Mouse (Mus musculus) hindbrain, embryonic 12.5 days (tissue): ENCODE data around the gene Mprip. TPM values are rescaled to one million over a fixed set of nuclear protein-coding genes. Genes with fewer than 3 reads are reported as not detected.
"Not testable (repeated sequence)": the region's sequence is repeated elsewhere in the genome, so short reads cannot be mapped to it uniquely, and the experiment has no call there.

Source experiments
- ATAC-seq: fragments of 200-750 bp; cut with Nextera tagmentation; 2 replicates; pipeline ENCODE4 v1.8.0; 2017; ENCODE audit warnings: moderate TSS enrichment; ENCODE audit not compliant: low FRiP score
- H3K27ac ChIP-seq: fragments of 300-500 bp; sonication (generic); 2 replicates; pipeline ENCODE4 v1.5.1; 2016; ENCODE audit warnings: mild to moderate bottlenecking
- H3K27me3 ChIP-seq: fragments of 300-500 bp; sonication (generic); 2 replicates; pipeline ENCODE4 v1.6.1; 2016; ENCODE audit warnings: mild to moderate bottlenecking
- H3K36me3 ChIP-seq: fragments of 300-500 bp; sonication (generic); 2 replicates; pipeline ENCODE4 v1.6.1; 2016; ENCODE audit warnings: mild to moderate bottlenecking
- H3K4me1 ChIP-seq: fragments of 300-500 bp; sonication (generic); 2 replicates; pipeline ENCODE4 v1.6.1; 2016
- H3K4me2 ChIP-seq: fragments of 300-500 bp; sonication (generic); replicated peaks from 2 replicates; pipeline ENCODE4 v1.6.1; 2016; ENCODE audit warnings: mild to moderate bottlenecking
- H3K4me3 ChIP-seq: fragments of 300-500 bp; sonication (generic); 2 replicates; pipeline ENCODE4 v1.5.1; 2016; ENCODE audit warnings: mild to moderate bottlenecking
- H3K9ac ChIP-seq: fragments of 300-500 bp; sonication (generic); 2 replicates; pipeline ENCODE4 v1.6.1; 2016; ENCODE audit warnings: mild to moderate bottlenecking, moderate library complexity
- H3K9me3 ChIP-seq: fragments of 300-500 bp; sonication (generic); replicated peaks from 2 replicates; pipeline ENCODE4 v1.6.1; 2016; ENCODE audit warnings: mild to moderate bottlenecking
- WGBS: fragments of 180-500 bp; shearing (Covaris S2); methylation state at CpG from one replicate; pipeline ENCODE4 v1.1.7; 2016; 5-methylcytosine and 5-hydroxymethylcytosine counted together
- polyA plus RNA-seq: library from polyadenylated mRNA; unstranded; fragments of >200 nt; fragmentation: Nextera tagmentation; extraction: Ambion mirVana; gene quantifications from 2 replicates; pipeline ENCODE4 v1.2.1, GENCODE M21; 2016

Gene Mprip
- polyA plus RNA-seq = 104 and 113 TPM in 2 replicates

DNA sequence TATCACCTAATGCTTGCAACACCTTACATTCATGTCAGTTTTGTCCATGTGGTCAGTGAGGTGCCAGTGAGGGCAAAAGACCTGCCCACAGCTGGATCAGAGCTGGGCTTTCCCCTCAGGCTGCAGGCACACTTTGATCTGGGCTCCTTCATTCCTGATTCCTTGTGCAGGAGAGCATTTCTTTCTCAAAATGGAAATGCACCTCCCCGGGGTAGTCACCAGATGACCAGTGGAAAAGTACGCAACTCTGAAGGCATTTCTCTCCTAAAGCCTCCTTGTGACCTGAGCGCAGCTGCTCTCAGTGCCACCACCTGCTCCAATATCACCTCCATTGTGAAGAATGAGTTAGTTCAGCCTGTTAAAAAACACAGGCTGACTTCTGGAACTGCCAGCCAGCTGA is at the start of gene Mprip:
Gene Mprip, plus strand, starts transcription at position 301 of the 400 bp plus-strand sequence.
- Histone ChIP-seq H3K9ac (peak within 1 kb of the TSS; percentile 92), H3K4me1 (peaks cover 33% of the 10 kb centered on the region), H3K27ac (peak within 1 kb of the TSS; percentile 90), H3K4me2 (peak within 1 kb of the TSS; percentile 62), H3K9me3 (no peaks in the 10 kb centered on the region), H3K27me3 (no peaks in the 10 kb centered on the region; the same call in 1 of the 2 replicates), H3K36me3 (no peaks in the 10 kb centered on the region), H3K4me3 (peak within 1 kb of the TSS; percentile 68)
- 53% methylated on average over 3 of the region's 3 CpGs for WGBS
- no peak for ATAC-seq

DNA sequence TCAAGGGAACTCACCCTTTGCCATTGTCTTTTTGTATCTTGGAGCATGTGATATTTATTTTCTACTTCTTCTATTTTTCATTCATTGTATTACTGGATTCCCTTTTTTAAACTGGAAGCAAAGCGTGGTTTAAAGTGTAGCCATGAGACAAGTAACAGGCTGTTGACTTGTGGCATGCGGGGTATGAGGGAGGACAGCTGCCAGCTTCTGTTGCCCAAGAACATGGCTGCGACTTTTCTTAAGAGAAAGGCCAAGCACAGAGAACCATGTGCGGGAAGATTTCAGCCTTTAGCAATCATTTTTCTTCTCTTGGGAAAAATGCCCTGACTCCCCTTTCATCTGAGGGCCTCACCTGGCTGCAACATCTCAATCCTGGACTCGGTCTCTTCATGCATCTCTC is 49.5 kb upstream of the Mprip start:
- no peak overlapping the region for H3K9ac ChIP-seq
- no peaks in the 10 kb centered on the region for H3K4me1 ChIP-seq
- no peaks in the 10 kb centered on the region for H3K9me3 ChIP-seq
- no peaks in the 10 kb centered on the region for H3K36me3 ChIP-seq
- no peak overlapping the region for H3K27ac ChIP-seq
- WGBS = 88% methylated on average over 5 of the region's 5 CpGs
- no peaks in the 10 kb centered on the region for H3K27me3 ChIP-seq
- no peak overlapping the region for H3K4me3 ChIP-seq
- ATAC-seq = no peak
- H3K4me2 ChIP-seq = no peak overlapping the region

DNA sequence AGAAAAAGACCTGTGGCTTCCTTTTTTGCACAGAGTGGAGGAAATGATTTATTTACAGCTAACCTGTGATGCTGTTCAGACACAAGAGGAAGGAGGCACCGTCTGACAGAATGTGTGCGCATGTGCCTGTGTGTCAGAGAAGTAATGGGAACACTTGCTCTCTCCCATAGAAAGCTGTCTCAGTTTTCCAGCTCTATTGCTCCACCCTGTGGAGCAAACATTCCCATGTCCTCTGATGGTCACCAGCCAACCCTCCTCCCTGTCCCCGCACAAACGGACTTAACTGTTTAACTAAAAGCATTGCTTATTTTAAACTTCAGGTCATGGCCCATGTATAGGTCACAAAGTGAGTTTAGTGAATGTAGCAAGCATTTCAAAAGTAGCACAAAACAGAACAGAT is 47.0 kb upstream of the Mprip start:
- H3K27me3 ChIP-seq = no peaks in the 10 kb centered on the region; the same call in 1 of the 2 replicates
- H3K4me3 ChIP-seq = no peak overlapping the region
- no peaks in the 10 kb centered on the region for H3K36me3 ChIP-seq
- H3K27ac ChIP-seq = no peak overlapping the region
- H3K9me3 ChIP-seq = no peaks in the 10 kb centered on the region
- H3K9ac ChIP-seq = no peak overlapping the region
- H3K4me1 ChIP-seq = no peaks in the 10 kb centered on the region
- no peak overlapping the region for H3K4me2 ChIP-seq
- WGBS = 58% methylated on average over 4 of the region's 4 CpGs
- ATAC-seq = no peak

DNA sequence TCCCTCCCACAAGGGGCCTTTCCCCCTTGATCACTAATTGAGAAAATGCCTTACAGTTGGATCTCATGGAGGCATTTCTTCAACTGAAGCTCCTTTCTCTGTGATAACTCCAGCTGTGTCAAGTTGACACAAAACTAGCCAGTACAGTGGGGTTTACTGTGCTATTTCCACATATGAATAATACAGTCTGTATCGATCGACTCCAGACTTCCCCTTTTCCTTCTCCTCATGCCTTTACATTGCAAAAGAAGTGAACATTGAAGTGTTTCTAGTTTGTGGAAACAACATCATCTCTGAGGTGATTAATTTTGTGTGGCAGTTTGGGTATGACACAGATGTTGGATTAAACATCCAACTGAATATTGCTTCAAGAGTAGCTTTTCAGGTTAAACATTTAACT is 44.1 kb upstream of the Mprip start:
- H3K36me3 ChIP-seq, H3K27ac ChIP-seq, H3K27me3 ChIP-seq, H3K9me3 ChIP-seq, ATAC-seq, H3K4me2 ChIP-seq, H3K9ac ChIP-seq, H3K4me1 ChIP-seq, H3K4me3 ChIP-seq: not testable (repeated sequence)
- 88% methylated on average over 2 of the region's 2 CpGs for WGBS

DNA sequence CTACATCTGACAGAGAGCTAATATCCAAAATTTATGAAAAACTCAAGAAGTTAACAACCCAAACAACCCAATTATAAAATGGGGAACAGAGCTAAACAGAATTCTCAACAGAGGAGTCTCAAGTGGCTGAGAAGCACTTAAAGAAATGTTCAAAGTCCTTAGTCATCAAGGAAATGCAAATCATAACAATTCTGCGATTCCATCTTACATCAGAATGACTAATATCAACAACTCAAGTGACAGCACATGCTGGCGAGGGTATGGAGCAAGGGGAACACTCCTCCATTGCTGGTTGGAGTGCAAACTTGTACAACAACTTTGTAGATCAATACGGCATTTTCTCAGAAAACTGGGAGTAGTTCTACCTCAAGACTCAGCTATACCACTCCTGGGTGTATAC is 38.9 kb upstream of the Mprip start:
- Histone ChIP-seq H3K27ac (no peak overlapping the region), H3K27me3 (no peaks in the 10 kb centered on the region; the same call in 1 of the 2 replicates), H3K36me3 (no peaks in the 10 kb centered on the region), H3K9ac (no peak overlapping the region), H3K4me1 (no peaks in the 10 kb centered on the region), H3K4me3 (no peak overlapping the region), H3K4me2 (no peak overlapping the region), H3K9me3 (no peaks in the 10 kb centered on the region)
- ATAC-seq = no peak
- 80% methylated on average over 3 of the region's 3 CpGs for WGBS

DNA sequence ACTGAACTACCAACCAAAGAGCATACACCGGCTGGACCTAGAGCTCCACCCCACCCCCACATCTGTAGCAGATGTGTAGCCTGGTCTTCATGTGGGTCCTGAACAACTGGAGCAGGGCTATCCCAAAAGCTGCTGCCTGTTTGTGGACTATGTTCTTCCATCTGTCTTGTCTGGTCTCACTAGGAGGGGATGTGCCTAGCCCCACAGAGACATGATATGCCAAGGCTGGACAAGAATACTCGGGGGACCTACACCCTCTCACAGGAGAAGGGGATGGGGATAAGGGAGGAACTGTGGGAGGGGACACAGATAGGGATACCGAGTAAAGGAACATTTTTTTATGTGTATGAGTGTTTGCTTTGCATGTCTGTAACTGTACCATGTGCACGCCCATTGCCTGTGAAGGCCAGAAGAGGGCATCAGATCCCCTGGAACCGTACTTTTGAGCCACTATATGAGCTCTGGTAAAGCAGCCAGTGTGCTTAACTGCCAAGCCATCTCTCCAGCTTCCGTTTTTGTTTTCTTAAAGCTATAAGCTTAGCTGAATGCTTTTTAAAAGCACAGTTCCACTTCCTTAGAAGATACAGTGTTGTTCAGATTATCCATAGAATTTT is 37.0 kb upstream of the Mprip start:
- 40% methylated on average over 6 of the region's 6 CpGs for WGBS
- ATAC-seq = no peak
- H3K4me1 ChIP-seq = no peaks in the 10 kb centered on the region

DNA sequence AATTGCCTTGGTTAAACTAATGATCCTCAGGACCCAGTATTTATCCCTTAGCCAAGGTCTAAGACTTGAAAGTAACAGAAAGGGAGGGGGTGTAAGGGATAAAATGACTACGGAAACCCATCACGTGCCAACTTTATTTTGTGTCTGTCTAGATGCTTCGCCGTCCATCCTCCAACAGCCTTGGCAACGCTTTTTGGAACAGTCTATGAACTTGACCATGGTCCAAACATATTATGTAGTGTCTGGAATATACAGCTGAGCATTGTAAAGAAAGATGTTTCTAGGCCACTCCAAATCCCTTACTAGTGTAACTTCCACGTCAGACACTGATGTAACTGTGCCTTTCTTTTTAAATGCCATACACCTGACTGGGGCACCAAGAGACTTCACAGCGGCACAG is 34.9 kb upstream of the Mprip start:
- H3K4me3 ChIP-seq = no peak overlapping the region
- no peaks in the 10 kb centered on the region for H3K4me1 ChIP-seq
- no peaks in the 10 kb centered on the region for H3K9me3 ChIP-seq
- H3K27me3 ChIP-seq = no peaks in the 10 kb centered on the region
- no peaks in the 10 kb centered on the region for H3K36me3 ChIP-seq
- no peak for ATAC-seq
- H3K9ac ChIP-seq = no peak overlapping the region
- no peak overlapping the region for H3K27ac ChIP-seq
- WGBS = 88% methylated on average over 7 of the region's 7 CpGs
- no peak overlapping the region for H3K4me2 ChIP-seq

More for the DNA sequence above, 37.0 kb upstream of the Mprip start:
- no peak overlapping the region for H3K9ac ChIP-seq
- H3K4me3 ChIP-seq = no peak overlapping the region
- no peaks in the 10 kb centered on the region for H3K36me3 ChIP-seq
- no peak overlapping the region for H3K27ac ChIP-seq
- no peaks in the 10 kb centered on the region for H3K27me3 ChIP-seq
- no peak overlapping the region for H3K4me2 ChIP-seq
- H3K9me3 ChIP-seq = no peaks in the 10 kb centered on the region

DNA sequence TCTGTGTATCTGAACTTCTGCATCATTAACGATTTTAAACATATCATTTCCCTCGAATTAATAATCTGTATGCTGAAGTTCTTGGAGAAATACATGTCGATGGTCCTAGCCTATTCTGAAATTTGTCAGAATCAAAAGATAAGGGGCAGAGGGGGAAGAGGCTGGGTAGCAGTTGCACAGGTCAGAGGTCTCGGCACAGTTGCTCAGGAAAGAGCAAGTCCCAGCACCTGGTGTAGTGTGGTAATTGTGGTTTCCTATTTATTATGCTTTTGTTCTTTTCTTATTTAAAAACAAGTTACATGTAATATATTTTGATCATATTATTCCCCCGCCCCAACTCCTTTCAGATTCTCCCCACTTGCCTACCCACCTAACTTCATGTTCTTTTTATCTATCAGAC is 32.9 kb upstream of the Mprip start:
- H3K4me1 ChIP-seq = no peaks in the 10 kb centered on the region
- H3K27ac ChIP-seq = no peak overlapping the region
- no peaks in the 10 kb centered on the region for H3K9me3 ChIP-seq
- H3K36me3 ChIP-seq = no peaks in the 10 kb centered on the region
- WGBS = 83% methylated on average over 5 of the region's 5 CpGs
- H3K9ac ChIP-seq = no peak overlapping the region
- H3K4me3 ChIP-seq = no peak overlapping the region
- H3K27me3 ChIP-seq = no peaks in the 10 kb centered on the region
- H3K4me2 ChIP-seq = no peak overlapping the region
- ATAC-seq = no peak

DNA sequence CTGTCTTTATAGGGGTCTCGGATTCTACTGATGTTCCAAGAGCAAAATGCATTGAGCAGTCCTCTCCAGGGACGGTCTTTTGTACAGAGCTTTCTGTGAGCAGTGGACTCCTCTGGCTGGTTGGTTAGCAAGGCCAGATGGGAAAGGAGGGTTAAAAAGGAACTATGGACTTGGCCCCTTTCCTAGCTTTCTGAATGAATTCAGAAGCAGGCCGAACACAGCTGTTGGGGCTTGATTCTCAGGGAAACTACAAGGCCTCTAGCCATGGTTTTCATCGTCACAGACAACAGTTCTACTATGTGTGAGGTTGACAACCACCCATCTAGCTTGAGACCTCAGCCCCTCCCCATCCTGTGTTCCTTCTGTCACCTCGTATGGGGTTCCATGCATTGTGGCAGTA is 31.2 kb upstream of the Mprip start:
- Histone ChIP-seq H3K4me1 (no peaks in the 10 kb centered on the region), H3K36me3 (no peaks in the 10 kb centered on the region), H3K4me2 (no peak overlapping the region), H3K9me3 (no peaks in the 10 kb centered on the region), H3K9ac (no peak overlapping the region), H3K27ac (no peak overlapping the region), H3K4me3 (no peak overlapping the region), H3K27me3 (no peaks in the 10 kb centered on the region)
- 74% methylated on average over 5 of the region's 5 CpGs for WGBS
- no peak for ATAC-seq

DNA sequence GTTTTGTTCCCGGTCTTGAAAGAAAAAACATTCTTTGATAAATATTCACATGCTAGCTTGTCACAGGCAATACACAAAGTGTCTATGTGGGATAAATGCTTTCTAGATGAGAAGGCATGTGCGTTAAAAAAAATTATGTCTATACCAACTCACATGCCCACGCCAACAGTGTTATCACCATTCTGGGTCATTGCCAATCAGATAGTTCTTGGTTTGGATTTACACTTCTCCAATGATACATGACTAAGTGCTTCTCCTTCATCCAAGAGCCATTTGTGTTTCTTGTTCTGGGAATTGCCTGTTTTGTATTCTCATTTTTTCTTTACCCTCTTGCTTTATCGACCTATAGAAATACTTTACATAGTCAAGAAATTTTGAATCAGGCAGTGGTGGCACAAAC is 29.1 kb upstream of the Mprip start:
- Histone ChIP-seq H3K4me1 (no peaks in the 10 kb centered on the region), H3K27ac (no peak overlapping the region), H3K9ac (no peak overlapping the region), H3K9me3 (no peaks in the 10 kb centered on the region), H3K4me2 (no peak overlapping the region), H3K4me3 (no peak overlapping the region), H3K27me3 (no peaks in the 10 kb centered on the region), H3K36me3 (no peaks in the 10 kb centered on the region)
- no peak for ATAC-seq
- 86% methylated on average over 4 of the region's 4 CpGs for WGBS

DNA sequence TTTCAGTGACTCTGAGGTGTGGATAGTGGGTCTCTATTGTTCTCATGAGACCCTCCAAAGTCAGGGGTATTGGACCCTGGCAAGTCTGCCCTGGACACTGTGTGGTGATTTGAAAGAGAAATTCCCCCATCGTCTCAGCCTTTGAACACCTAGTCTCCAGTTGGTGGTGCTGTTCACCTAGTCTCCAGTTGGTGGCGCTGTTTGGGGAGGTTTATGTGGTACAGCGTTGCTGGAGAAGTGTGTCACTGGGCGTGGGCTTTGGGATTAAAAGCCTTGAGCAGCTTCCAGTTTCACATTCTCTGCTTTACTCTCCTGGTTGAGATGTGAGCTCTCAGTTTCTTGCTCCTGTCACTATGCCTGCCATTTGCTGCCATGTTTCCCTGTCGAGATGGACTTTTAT is 28.1 kb upstream of the Mprip start:
- no peaks in the 10 kb centered on the region for H3K4me1 ChIP-seq
- H3K9me3 ChIP-seq = no peaks in the 10 kb centered on the region
- no peak overlapping the region for H3K27ac ChIP-seq
- no peak for ATAC-seq
- no peaks in the 10 kb centered on the region for H3K27me3 ChIP-seq
- no peak overlapping the region for H3K9ac ChIP-seq
- WGBS = 35% methylated on average over 5 of the region's 5 CpGs
- H3K36me3 ChIP-seq = no peaks in the 10 kb centered on the region
- H3K4me3 ChIP-seq = no peak overlapping the region
- no peak overlapping the region for H3K4me2 ChIP-seq

DNA sequence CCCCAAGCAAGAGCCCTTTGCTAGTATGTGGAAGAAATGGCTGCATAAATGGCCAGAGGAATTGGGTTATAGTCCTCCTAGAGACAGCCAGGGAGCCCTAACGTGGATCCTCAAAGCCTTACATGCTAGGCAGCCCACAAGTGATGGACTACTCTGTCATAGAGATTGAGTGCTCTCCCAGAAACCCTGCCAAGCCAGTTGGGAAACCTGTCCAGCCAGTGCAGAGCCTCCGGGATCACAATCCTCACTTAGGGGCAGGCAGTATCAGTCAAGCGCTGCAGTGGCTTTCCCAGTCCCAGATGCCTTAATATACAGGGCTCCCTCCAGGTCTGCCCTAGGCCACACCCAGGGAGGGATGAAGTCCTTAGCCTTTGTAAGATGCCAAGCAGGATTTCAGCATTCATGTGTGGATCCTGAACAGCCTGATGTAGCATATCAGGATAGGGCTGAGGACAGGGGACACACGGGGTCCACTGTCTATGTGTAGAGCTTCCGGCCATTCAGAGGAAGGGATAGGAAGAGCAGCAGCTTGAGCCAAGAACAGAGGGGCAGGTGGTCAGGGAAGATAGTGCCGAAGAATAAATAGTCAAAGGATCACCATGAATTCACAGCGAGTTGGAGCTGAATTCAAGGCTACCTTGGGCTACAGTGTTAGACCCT is 27.0 kb upstream of the Mprip start:
- Histone ChIP-seq H3K36me3 (no peaks in the 10 kb centered on the region), H3K27ac (no peak overlapping the region), H3K27me3 (no peaks in the 10 kb centered on the region), H3K4me1 (no peaks in the 10 kb centered on the region), H3K9ac (no peak overlapping the region), H3K4me3 (no peak overlapping the region), H3K4me2 (no peak overlapping the region), H3K9me3 (no peaks in the 10 kb centered on the region)
- WGBS = 82% methylated on average over 7 of the region's 7 CpGs
- ATAC-seq = no peak

DNA sequence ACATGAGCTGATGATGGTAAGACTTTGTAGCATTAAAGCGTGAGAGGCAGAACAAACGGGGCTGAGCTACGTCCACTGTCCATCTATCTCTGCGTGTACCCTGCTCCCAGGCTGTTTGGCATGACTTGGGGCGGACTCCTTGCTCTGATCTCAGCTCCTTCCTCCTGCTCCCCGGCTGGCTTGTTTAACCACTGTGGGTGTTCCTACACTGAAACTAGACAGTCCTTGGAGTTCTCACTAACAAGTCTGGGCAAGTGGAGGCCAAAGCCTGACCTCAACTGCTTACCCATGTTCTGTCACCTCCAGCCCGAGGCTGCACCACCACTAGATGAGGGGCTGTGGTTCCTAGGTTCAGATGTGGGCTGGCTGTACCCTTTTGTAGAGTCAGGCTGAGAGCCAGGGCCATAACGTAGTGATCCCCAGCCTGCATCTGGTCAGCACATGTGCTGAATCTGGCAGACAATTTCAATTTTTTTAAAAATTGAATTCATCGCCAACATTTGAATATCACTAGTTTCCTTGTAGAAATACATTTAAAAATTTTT is 25.8 kb upstream of the Mprip start:
- no peak overlapping the region for H3K27ac ChIP-seq
- H3K36me3 ChIP-seq = no peaks in the 10 kb centered on the region
- no peaks in the 10 kb centered on the region for H3K9me3 ChIP-seq
- H3K4me1 ChIP-seq = no peaks in the 10 kb centered on the region
- no peak overlapping the region for H3K4me3 ChIP-seq
- WGBS = 77% methylated on average over 9 of the region's 9 CpGs
- no peak overlapping the region for H3K4me2 ChIP-seq
- no peaks in the 10 kb centered on the region for H3K27me3 ChIP-seq
- ATAC-seq = no peak
- H3K9ac ChIP-seq = no peak overlapping the region
